Mouse (Mus musculus) heart, adult 18-20 months (tissue): Measurements from ENCODE around the gene Serpina3n. TPM values are rescaled to one million over a fixed set of nuclear protein-coding genes. Genes with fewer than 3 reads are reported as not detected.
A peak's percentile ranks its signal among the peaks of the same experiment; 100 is the strongest.
"Not testable (repeated sequence)": the region's sequence is repeated elsewhere in the genome, so short reads cannot be mapped to it uniquely, and the experiment has no call there.

Experiments used
- DNase-seq, 2 experiments: peaks; one replicate each; pipeline ENCODE4 v3.0.0; 2021 to 2022; ENCODE audit warnings: mixed read lengths in 1 of 2
- long read RNA-seq, 2 experiments: library from polyadenylated mRNA; stranded (forward); transcript quantifications; one replicate each; pipeline ENCODE4 v2.0.0; 2021
- total RNA-seq, 2 experiments: library from RNA; stranded (reverse); gene quantifications; 2 replicates each; pipeline ENCODE4 v1.2.3; 2021

Serpina3n gene
- 10 to 100 TPM in 1 of 2 experiments, 1 to 10 TPM in 1; 9.0 to 11.2 TPM for total RNA-seq
- long read RNA-seq, experiment 1, partial matches to known transcripts, result 0 of 8 reads
- long read RNA-seq, experiment 1, other reads (novel, unspliced or antisense), result 6 of 8 reads
- long read RNA-seq, experiment 2, partial matches to known transcripts, result 0 of 4 reads
- long read RNA-seq, experiment 2, other reads (novel, unspliced or antisense), result 4 of 4 reads

- DNase-seq, result peak; percentile 61 to 68
Observed at GRCm38 (mm10) chr12:104406454-104406885, at the start of gene Serpina3n. TSS of gene Serpina3n (plus strand) at chr12:104406729.

DNA sequence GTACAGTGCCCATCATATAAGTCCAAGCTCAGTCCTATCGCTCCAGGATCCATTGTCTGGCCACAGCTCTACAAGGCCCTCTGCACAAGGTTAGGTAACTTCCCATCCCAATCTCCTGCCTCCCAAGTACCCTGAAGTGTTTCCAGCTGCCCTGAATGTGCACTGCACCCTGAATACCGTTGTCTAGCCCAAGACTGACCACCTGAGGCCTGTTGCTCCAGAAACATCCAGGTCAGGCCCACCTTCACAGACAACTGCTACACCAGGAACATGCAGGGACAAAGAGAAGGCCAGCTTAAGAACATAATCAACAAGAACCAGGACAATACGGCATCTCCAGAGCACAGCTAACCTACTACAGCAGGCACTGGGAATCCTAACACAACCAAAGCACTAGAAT is 36.5 kb upstream of the Serpina3n start:
- no peak for DNase-seq

DNA sequence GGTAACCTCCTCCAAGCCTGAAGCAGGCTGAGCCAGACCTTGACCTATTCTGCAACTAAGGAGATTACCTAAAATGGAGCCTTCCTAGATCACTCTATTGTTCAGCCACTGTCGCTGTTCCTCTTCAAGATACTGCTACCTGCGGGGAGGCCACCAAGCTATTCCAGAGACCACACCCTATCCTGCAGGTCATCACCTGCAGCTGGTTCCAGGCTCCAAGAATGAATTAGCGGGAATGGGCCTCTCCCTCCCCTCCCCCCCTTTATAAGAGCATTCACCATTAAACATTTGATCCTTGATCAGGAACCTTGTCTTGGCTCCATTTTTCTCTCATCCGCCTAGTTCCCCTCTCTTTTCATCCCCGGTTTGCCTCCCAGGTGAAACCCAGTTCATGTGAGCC is 29.4 kb upstream of the Serpina3n start:
- DNase-seq, result not testable (repeated sequence)

- not testable (repeated sequence) for DNase-seq
Observed at GRCm38 (mm10) chr12:104378351-104378750, 28.2 kb upstream of the Serpina3n start.

DNA sequence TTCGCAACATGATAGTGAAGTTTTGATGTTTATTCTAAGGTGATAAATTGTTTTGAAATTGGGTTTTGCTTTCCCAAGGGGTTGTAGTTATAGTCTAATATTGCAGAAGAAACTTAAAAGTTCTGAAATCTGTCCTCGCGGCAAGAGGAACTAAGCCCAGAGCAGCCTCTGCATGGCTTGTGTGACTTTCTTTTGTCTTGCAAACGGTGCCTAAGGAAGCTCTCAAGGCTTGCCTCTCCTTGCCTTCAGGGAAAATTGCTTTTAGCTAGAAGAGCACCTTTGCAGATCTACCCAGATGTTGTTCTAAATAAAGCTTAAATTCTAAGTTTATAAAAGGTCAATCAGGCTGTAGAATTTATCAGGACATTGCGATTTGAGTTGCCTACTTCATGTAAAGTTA is 27.7 kb upstream of the Serpina3n start:
- DNase-seq, result not testable (repeated sequence)

DNA sequence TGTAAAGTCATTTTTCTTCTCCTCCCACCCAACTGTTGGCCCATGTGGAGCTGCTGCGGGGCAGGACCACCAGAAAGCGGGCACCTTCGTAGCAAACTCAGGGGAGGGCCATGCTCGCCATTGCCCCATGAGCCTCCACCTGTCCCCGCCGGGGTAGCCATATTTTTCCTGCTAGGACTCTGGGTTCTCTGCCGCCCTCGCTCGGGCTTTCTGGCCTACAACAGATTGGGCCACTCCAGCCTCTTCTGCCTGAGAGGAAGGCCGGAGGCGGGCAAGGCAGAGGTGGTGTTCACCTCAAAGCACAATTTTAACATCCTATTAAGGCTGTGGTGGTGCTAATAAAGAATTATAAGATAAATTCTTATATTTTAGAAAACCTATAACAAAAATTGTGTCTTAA is 26.7 kb upstream of the Serpina3n start:
- no peak for DNase-seq

DNA sequence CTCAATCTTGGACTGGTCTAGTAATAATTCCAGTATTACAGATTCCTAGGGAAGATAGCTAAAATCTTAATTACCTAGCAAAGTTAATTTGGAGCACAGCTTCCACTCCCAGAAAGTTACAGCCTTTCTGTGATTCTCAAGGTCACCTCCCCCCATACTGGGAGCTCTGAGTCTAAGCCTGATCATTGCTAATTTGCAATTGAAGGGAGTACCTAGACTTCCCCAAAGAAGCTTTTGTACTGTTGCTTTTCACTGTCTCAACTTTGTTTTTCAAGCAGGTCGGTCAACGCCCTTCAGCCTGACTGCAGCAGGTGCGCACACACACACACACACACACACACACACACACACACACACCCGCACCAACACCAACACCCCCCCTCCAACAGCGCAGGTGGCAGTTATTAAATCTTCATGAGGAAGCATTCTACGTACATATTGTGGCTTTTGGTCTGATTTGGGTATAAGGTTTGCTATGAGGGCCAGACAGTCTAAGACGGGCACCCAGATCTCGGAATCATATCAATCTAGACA is 25.4 kb upstream of the Serpina3n start:
- DNase-seq, result not testable (repeated sequence)

DNA sequence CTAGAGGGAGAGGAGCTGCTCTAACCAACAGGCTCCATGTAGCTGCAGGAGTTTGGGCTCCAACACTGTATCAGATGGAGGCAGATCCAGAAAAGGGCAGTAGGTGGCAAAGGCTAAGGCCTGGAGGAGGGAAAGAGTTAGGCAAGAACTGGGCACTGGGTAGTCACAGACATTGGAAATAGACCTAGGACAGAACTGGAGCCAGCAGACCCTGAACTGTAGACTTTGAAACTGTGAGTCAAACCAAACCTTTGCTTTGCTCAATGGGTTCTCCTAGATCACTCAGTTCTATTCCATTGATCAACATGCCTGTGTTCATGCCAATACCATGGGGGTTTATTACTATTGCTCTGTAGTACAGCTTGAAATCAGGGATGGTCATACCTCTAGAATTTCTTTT is 20.5 kb upstream of the Serpina3n start:
- not testable (repeated sequence) for DNase-seq

DNA sequence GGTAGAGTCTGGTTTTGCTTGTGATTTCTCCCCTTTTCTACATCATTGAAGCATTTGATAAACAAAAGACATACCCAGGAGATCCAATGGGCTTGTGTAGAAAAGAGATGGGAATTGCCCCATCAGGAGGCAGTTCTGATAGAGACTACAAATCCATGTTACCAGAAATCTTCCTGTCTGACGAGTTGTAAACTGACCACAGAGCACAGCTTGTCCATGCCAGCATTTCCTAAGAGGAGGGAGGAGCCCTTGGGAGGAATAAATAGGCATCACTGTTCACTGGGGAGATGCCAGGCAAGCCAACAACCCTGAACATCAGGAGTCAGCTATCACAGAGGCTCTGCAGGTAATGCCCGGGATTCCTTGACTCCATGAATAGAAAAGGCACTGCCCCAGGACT is 19.7 kb upstream of the Serpina3n start:
- peak in 1 of 2 experiments; percentile 12 for DNase-seq

GRCm38 (mm10) chr12:104388477-104388876 is 18.1 kb upstream of the Serpina3n start:
- no peak for DNase-seq

DNA sequence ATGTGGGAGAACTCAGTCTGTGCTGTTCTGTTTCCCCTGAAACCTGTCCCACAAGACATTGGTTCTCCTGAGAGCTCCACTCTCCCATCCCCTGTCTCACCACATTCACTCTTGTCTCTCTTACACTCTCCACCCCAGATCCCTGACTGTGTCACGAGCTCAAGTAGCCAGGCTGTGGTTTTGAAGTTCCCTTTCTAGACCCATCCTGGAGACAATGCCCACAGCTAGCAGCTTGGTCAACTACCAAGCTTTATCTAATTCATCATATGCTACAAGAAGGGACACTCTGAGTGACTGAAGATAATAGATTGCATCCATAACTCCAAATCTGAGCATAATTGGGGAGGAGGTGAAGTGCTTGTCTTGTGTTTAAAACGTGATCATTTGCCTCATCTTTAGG is 15.5 kb upstream of the Serpina3n start:
- not testable (repeated sequence) for DNase-seq

DNA sequence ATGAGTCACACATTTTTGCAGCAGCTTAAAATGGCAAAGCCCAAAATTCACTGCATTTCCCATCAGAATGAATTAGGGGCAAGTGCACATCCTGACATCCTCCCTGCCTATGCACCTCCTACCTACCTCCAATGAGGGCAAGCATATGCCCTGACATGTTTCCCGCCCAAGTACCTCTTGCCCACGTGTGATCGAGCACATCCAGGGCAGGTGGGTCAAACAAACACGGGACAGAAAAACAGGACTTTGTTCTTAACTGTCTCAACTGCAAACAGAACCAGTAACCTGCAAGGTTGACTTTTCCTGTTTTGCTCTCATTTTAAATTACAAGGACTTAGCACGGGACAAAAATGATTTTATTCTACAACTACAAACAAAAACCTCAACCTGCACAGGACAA is 2.6 kb upstream of the Serpina3n start:
- no peak for DNase-seq

GRCm38 (mm10) chr12:104412507-104412906 is 6.0 kb downstream of the Serpina3n start:
- no peak for DNase-seq

GRCm38 (mm10) chr12:104414576-104414975 is 8.0 kb downstream of the Serpina3n start:
- no peak for DNase-seq

GRCm38 (mm10) chr12:104415625-104416315 is 9.2 kb downstream of the Serpina3n start:
- peak; percentile 55 to 79 for DNase-seq

GRCm38 (mm10) chr12:104418340-104419135 is 12.0 kb downstream of the Serpina3n start:
- DNase-seq, result peak; percentile 63 to 92

DNA sequence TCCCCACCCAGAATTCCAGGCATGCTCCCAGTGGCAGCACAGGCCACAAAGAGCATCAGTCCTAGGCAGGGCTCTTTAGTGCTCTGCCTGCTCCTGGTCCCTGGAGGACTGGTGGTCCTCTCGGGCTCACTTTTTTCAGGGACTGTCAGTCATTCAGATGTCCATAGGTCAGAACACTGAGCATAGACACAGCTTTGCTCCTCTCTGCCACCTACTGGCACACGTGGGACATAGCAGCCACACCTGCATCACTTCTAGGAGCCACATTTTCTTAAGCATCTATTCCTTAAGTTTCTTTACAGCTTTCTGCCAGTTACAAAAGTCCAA is 12.6 kb downstream of the Serpina3n start:
- no peak for DNase-seq

- DNase-seq, result peak in 1 of 2 experiments; percentile 44
Observed at GRCm38 (mm10) chr12:104422615-104423392, 16.3 kb downstream of the Serpina3n start.

- no peak for DNase-seq
Observed at GRCm38 (mm10) chr12:104425591-104425990, 19.1 kb downstream of the Serpina3n start.

- DNase-seq, result peak in 1 of 2 experiments; percentile 63
Observed at GRCm38 (mm10) chr12:104426915-104427314, 20.4 kb downstream of the Serpina3n start.

GRCm38 (mm10) chr12:104431359-104431758 is 24.8 kb downstream of the Serpina3n start:
- no peak for DNase-seq

GRCm38 (mm10) chr12:104433214-104433613 is 26.7 kb downstream of the Serpina3n start:
- DNase-seq, result no peak
